Mouse (Mus musculus) bone marrow macrophage, adult 2 months (primary cell): Measurements from ENCODE around the gene Rfng. TPM values are rescaled to one million over a fixed set of nuclear protein-coding genes. Genes with fewer than 3 reads are reported as not detected.

Experiments used
- H3K27ac ChIP-seq: 2 replicates; pipeline ENCODE4 v1.5.1; 2012; ENCODE audit warnings: low read depth, low read length; ENCODE audit not compliant: insufficient read depth
- H3K4me1 ChIP-seq: 2 replicates; pipeline ENCODE4 v1.6.1; 2012; ENCODE audit warnings: low read length; ENCODE audit not compliant: control insufficient read depth, insufficient read depth
- H3K4me3 ChIP-seq: 2 replicates; pipeline ENCODE4 v1.5.1; 2012; ENCODE audit warnings: mild to moderate bottlenecking, low read length, moderate library complexity; ENCODE audit not compliant: insufficient read depth
- CTCF ChIP-seq: IDR thresholded peaks from 2 replicates; pipeline ENCODE4 v1.5.1; 2012; ENCODE audit warnings: low read depth, mild to moderate bottlenecking, low read length, moderate library complexity
- POLR2A ChIP-seq: IDR thresholded peaks from 2 replicates; pipeline ENCODE4 v1.6.1; 2012; ENCODE audit warnings: mild to moderate bottlenecking, low read depth, low read length, borderline replicate concordance
- polyA plus RNA-seq: library from polyadenylated mRNA; stranded (reverse); fragments of >200 nt; gene quantifications from 2 replicates; pipeline ENCODE4 v1.2.4, GENCODE M21; 2012; ENCODE audit not compliant: missing spikeins, insufficient read depth, insufficient read length

The Rfng gene
- polyA plus RNA-seq, 1 experiment: 22.6 TPM

DNA sequence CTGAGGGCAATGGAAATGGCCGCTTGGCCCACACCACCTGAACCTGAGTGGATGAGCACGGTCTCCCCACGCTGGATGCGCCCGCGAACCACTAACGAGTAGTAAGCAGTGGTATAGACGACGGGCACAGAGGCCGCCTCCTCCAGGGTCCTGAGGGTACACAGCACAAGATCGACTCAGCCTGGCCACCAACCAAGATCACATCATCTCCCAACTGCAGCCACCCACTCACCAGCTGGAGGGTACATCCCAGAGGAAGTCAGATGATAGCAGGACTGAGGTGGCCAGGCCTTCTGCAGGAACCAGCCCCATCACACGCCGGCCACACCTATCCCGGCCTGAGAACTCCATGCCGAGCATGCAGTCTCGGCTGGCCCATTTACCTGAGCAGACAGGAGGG lies 28.1 kb upstream of the Rfng start:
- no peak overlapping the region for H3K27ac ChIP-seq
- H3K4me3 ChIP-seq: no peak overlapping the region
- no peaks in the 10 kb centered on the region for H3K4me1 ChIP-seq
- no peak for TF ChIP-seq POLR2A

DNA sequence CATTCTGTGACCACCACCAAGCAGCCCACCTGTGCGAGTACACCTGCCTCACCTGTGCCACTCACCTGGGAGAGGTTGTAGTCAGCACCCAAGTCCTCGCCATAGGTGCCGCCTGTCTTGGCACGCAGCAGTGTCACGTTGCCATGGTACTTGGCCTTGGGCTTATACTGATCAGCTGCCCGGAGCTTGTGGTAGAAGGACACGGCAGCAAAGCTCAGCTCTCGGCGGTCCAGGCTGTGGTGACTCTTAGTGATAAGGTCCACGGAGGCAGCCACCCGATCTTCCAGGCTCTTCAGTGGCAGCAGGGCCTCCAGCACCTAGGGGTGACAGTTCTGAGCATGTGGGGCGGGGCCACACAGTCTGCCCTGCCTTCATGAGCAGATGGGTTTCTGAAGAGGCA lies 24.0 kb upstream of the Rfng start:
- Histone ChIP-seq H3K4me3 (no peak overlapping the region), H3K4me1 (no peaks in the 10 kb centered on the region), H3K27ac (no peak overlapping the region)
- TF ChIP-seq CTCF: no peak
- no peak for TF ChIP-seq POLR2A

DNA sequence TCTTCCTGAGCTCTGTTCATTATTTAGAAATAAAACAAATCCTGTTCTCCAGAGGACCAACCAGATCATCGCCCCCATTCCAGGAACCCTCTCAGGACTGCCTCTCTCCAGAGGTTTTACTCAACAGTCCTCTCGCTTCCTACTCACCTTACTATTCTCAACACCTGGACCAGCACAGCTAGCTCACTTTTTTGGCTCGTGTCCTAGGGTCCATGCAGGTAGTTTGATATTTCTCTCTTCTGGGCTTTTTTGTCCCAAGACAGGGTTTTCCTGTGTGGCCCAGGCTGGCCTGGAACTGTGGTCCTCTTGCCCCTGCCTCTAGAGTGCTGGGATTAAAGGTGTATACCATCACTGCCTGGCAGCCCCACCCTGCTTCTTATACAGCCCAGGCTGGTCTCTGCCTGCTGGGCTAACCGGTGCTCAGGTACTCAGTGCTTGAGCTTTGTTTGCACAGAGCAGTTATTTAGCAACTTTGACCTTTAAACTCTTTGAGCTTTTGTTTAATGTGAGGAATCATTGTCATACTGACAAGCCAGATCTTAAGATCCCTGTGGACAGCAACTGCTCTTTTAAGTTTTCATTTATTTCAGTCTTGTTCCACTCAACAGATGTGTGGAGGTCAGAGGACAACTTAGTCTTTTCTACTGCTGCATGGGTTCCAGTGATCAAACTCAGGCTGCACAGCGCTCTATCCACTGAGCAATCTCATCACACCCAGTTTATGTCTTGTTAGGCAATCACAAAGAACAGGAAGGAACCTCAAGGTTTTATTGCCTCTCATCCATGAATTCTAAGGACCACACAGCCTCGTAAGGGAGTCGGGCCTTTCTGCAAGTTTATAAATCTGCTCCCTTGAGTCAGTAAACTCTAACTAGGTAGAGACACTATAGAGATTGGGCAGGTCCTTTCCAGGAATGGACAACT lies 21.6 kb upstream of the Rfng start:
- TF ChIP-seq POLR2A: no peak
- TF ChIP-seq CTCF: no peak
- Histone ChIP-seq H3K4me1 (peaks cover 4% of the 10 kb centered on the region), H3K27ac (no peak overlapping the region), H3K4me3 (no peak overlapping the region)

DNA sequence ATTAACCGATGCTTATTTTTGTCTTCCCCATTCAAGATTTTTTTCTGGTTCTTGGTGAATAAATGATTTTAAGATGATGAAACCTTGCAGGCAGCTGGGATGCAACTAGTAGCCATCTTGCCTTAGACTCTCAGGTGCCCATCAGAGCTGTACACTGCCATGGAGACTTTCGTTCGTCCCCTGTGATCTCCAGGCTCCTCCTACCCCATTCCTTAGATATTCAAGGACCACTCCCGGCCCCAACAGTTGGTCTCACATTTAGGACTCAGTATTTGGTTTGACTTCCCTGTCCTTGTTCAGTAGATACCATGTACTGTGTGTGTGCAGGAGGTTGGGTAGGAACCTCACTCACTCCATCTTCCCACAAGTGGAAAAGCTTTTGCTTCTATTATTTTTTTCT lies 20.8 kb upstream of the Rfng start:
- Histone ChIP-seq H3K4me3 (no peak overlapping the region), H3K4me1 (peaks cover 11% of the 10 kb centered on the region), H3K27ac (no peak overlapping the region)
- TF ChIP-seq POLR2A: no peak
- no peak for TF ChIP-seq CTCF

DNA sequence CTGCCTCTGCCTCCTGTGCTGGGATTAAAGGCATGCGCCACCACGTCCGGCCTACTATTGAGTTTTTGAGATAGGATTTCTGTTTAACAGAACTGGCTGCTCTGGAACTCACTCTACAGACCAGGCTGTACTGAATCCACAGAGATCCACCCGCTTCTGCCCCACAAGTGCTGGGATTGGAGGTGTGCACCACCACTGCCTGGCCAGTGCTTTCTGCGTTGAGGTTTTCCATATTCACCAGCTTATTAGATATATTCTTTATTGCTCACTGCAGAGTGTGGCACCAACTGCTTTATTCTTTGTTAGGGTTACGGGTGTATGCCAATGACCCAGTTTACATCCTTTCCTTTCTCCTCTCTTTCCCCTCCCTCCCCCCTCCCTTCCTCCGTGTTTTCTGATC lies 20.3 kb upstream of the Rfng start:
- peaks cover 14% of the 10 kb centered on the region for H3K4me1 ChIP-seq
- H3K4me3 ChIP-seq: no peak overlapping the region
- no peak overlapping the region for H3K27ac ChIP-seq
- TF ChIP-seq CTCF (no peak), POLR2A (no peak)

DNA sequence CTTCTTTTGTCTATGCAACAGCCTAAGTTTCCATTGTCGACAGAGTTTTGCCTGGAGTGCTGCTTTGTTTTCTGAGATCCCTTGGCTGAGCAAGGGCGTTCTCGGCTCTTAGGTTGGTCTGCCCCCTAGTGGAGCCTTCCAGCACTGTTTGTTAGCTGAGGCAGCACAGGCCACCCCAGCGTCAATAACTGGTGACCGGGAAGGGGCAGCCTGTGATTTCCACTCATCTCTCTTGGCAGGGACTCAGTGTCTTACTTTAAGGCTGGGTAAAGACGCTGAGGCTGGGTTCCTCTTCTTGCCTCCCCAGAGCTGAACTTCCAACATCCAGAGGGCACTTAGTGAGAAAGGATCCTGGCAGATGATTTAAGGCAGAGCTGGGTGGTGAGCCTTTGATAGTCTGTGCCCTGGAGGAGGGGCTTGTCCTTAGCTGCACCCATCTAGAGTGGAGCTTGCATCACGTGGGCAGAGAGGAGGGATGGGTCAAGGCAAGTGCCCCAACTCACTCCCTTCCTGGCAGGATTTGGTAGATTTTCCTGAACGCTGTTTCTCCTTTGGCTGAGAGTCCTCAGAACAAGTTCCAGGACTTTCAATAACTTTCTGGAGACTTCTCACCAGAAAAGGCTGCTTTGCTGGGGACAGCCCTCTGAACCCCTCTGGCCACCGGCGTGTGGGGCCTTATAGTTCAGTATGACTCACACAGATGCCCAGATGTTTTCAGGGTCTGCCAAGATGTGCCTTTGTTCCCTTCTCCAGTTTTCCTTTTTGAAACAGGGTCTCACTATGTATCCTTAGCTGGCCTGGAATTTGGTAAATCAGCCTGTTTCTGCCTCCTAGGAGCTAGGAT lies 16.3 kb upstream of the Rfng start:
- 0 out of 2 replicates have a peak overlapping the region, but pooled peaks have one; percentile 12 for H3K4me3 ChIP-seq
- TF ChIP-seq POLR2A (no peak), CTCF (peak; percentile 75)
- peaks cover 17% of the 10 kb centered on the region for H3K4me1 ChIP-seq
- peak overlapping the region; percentile 64 for H3K27ac ChIP-seq

DNA sequence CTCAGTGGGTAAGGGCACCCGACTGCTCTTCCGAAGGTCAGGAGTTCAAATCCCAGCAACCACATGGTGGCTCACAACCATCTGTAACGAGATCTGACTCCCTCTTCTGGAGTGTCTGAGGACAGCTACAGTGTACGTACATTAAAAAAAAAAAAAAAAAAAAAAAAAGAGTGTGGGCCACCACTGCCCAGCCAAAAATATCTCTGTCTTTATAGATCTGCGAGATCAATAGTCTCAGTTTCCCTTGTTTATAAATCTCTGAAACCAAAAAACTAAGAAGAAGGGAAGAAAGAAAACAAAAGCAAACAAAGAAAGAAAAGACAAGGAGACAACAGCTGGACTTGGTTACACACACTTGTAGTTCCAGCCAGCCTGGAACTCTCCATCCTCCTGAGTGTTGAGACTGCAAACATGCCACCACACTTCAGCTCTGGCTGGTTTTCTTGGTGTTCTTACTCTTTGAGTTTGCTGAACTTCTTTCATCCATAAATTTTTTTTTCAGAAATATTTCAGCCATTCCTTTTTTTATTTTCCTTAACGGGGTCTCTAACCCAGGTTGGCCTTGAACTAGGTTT lies 15.4 kb upstream of the Rfng start:
- H3K27ac ChIP-seq: no peak overlapping the region
- H3K4me3 ChIP-seq: no peak overlapping the region
- TF ChIP-seq POLR2A (no peak), CTCF (no peak)
- H3K4me1 ChIP-seq: peaks cover 22% of the 10 kb centered on the region

DNA sequence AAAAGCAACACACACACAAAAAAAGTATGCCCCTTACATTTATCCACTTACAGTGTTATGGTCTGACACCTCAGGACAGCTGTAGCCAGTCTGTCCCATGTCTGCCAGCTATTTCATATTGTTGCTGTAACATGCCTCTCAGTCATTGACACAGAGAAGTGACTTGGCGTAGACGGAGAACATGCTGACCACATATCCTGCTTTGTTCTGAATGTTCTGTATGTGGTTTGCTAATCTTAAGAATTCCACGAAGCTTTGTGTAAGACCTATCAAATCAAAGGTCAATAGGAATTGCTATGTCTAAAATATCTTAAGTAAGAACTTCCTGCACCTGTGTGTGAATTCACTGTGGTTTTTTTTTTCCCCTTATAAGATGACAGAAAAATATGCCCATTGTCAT lies 14.2 kb upstream of the Rfng start:
- Histone ChIP-seq H3K4me1 (peaks cover 22% of the 10 kb centered on the region), H3K27ac (no peak overlapping the region), H3K4me3 (no peak overlapping the region)
- no peak for TF ChIP-seq CTCF
- no peak for TF ChIP-seq POLR2A

DNA sequence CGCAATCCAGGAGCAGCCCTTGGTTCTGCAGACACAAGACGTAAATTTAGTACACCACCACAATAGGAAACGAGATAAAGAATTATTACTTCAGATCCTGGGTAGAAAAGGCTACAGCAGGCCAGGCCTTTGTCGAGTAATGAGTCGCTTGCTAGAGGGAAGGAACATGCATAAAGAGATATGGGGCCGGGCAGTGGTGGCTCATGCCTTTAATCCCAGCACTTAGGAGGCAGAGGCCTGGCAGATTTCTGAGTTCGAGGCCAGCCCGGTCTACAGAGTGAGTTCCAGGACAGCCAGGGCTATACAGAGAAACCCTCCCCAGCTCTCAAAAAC lies 12.6 kb upstream of the Rfng start:
- peaks cover 22% of the 10 kb centered on the region for H3K4me1 ChIP-seq
- H3K27ac ChIP-seq: peak overlapping the region; percentile 23
- H3K4me3 ChIP-seq: 0 out of 2 replicates have a peak overlapping the region, but pooled peaks have one; percentile 7
- no peak for TF ChIP-seq POLR2A
- no peak for TF ChIP-seq CTCF
